Mouse (Mus musculus): ENCODE results near the gene Trpm6. TPM values are rescaled to one million over a fixed set of nuclear protein-coding genes. Genes with fewer than 3 reads are reported as not detected.

Gene Trpm6
- polyA plus RNA-seq, 1 experiment from 2014 or later, result 0.19 TPM

DNA sequence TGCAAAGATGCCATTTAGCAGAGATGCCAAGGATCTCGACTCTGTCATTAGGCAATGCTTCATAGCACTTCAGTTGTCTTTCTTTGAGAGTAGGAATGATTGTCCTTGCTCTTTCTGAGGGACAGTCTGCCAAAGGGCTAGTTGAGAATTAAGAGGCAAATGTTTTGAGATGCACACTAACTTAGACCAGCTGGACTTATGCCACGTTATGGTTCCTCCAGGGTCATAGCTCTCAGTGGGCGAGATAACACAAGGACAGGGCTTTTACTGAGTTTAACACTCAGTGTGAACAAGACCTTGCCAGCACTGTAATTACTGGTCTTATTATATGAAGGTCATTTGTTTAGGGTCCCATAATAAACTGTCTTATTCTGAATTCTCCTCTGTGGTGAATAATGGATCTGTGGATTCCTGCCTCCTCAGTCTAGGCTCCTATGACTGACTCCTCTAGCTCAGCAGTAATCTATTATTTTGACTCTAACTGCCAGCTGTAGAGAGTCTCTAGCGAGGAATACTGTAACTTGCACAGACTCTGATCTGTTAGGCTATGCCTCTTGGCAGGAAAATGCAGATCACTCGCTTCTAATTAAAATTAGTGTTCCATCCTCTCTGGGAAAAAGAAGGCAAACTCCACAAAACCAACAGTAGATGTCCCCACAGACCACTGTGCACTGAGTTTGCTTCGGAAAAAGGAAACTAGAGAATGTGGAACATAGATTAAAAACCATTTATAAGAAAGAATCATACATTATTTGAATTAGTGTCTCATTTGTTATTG lies 123.2 kb downstream of the Trpm6 start:
- Histone ChIP-seq H3K9ac (no peak overlapping the region), H3K4me3 (no peak overlapping the region), H3K9me3 (replicated peaks) (no peaks in the 10 kb centered on the region), H3K27me3 (no peaks in the 10 kb centered on the region), H3K4me2 (no peak overlapping the region), H3K27ac (0 out of 2 replicates have a peak overlapping the region, but pooled peaks have one; percentile 14), H3K36me3 (ENCODE audit: poor library complexity, severe bottlenecking) (no peaks in the 10 kb centered on the region), H3K4me1 (peaks cover 20% of the 10 kb centered on the region)
- peak; percentile 85 for ATAC-seq
- 31% methylated on average over 6 of the region's 6 CpGs for WGBS

DNA sequence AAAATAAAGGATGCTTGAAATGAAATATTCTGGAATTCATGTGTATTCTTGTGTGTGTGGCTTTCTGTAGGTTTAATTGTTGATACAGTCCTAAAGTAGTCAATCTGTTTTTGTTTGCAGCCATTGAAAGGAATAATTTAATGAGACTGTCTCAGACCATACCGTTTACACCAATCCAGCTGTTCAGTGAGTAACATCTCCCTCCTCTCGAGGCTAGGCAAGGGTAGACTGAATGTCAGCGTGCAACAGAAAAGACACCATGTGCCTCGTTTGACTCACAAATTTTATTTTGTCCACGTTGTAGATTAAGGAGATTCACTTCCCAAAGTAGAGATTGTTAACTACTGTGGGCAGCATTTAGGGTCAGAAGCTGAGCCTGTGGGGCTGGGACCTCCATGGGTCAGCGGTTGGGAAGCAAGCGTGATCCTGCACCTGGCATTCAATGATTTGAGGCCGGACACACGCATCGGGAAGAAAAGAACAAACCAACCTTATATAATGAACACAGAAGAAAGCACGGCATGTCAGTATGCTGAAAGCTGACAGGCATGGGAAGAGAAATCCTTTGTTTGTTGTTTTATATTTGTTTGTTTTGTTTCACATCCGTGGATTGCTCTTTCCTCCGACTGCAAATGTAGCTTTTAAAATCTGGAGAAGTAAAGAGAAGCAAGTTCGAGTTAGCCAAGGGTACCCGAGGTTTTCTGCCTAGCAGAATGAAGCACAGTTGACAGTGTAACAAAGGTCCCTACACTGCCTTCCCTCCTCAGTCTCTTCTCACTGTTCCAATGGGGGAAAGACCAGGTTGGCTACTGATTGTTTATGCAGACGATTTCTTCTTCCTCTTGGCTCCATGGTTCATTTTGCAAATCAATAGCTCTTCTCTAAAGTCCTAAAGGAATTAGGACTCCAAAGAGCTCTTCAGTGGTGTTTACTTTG lies 124.2 kb downstream of the Trpm6 start:
- Histone ChIP-seq H3K4me1 (peaks cover 20% of the 10 kb centered on the region), H3K4me3 (no peak overlapping the region), H3K4me2 (peak overlapping the region; percentile 53), H3K27ac (no peak overlapping the region), H3K9ac (peak overlapping the region; percentile 52; the same call in 1 of the 2 replicates), H3K27me3 (no peaks in the 10 kb centered on the region), H3K36me3 (ENCODE audit: poor library complexity, severe bottlenecking) (no peaks in the 10 kb centered on the region), H3K9me3 (replicated peaks) (no peaks in the 10 kb centered on the region)
- peak; percentile 75 for ATAC-seq
- WGBS, result 6% methylated on average over 16 of the region's 16 CpGs

DNA sequence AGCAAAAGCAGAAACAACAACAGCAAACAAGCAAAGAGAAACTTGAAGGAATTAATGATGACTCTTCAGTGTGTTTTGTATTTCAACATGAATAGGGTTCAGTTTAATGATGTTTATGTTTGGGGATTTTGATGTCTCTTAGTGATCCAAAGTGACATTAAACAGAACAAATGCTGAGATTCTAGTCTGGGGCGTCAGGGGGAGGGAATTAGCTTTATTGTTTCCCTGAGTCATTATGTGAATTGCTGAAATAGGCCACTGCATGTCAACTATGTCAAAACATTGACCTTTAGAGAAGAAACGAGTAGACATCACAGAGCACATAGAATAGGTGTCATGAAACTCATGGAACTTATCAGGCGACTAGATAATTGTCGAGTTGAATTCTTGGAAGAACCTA lies 129.5 kb downstream of the Trpm6 start:
- ATAC-seq, result no peak
- Histone ChIP-seq H3K4me1 (peaks cover 6% of the 10 kb centered on the region; the same call in 1 of the 2 replicates), H3K9me3 (replicated peaks) (no peaks in the 10 kb centered on the region), H3K36me3 (ENCODE audit: poor library complexity, severe bottlenecking) (no peaks in the 10 kb centered on the region), H3K27me3 (no peaks in the 10 kb centered on the region), H3K9ac (no peak overlapping the region), H3K4me3 (no peak overlapping the region), H3K27ac (no peak overlapping the region), H3K4me2 (no peak overlapping the region)
- 53% methylated on average over 4 of the region's 4 CpGs for WGBS

- H3K4me3 ChIP-seq, result no peak overlapping the region
- no peak overlapping the region for H3K27ac ChIP-seq
- H3K4me1 ChIP-seq, result no peaks in the 10 kb centered on the region
- no peaks in the 10 kb centered on the region for H3K36me3 ChIP-seq (ENCODE audit: poor library complexity, severe bottlenecking)
- no peak overlapping the region for H3K9ac ChIP-seq
- no peak overlapping the region for H3K4me2 ChIP-seq
- ATAC-seq, result peak; percentile 36; the same call in 1 of the 2 replicates
- no peaks in the 10 kb centered on the region for H3K9me3 ChIP-seq (replicated peaks)
- 36% methylated on average over 5 of the region's 5 CpGs for WGBS
- no peaks in the 10 kb centered on the region for H3K27me3 ChIP-seq
Observed at GRCm38 (mm10) chr19:18881162-18881561, 131.4 kb downstream of the Trpm6 start.

DNA sequence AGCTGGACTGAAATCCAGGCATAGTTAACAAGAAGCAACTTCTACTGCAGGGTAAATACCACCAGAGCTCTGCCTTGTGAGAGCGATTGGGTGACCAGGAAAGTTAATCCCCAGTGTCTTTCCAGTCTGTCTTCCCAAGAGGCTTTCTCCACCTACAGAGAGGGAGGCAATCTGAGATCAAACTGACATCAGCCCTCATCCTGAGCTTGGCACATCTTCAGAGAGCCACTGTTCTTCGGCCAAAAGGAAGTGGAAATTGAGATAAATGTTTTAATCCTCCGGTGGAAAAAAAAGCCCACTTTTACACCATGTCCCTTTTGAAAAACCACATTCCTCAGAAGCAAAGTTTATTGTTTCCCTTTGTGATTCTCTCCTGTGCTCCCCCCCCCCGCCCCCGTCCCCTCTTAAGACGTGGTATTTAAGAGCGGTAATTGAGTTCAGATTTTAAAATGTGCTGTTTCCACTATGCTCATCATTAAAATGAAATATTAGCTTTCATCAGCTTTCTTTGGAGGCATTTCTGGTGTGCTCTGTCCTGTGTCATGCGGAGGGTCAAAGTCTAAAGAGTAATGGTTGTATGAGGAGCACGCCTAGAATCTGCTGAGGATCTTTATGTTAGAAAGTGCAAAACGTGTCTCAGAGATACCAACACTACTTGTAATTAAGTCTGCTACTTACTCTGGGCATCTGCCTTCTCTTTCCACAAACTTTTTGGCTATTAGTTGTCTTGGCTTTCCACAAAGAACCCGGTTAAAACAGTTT lies 138.0 kb downstream of the Trpm6 start:
- Histone ChIP-seq H3K9ac (no peak overlapping the region), H3K27me3 (no peaks in the 10 kb centered on the region), H3K9me3 (replicated peaks) (no peaks in the 10 kb centered on the region), H3K4me3 (no peak overlapping the region), H3K4me1 (peaks cover 25% of the 10 kb centered on the region), H3K4me2 (peak overlapping the region; percentile 62), H3K36me3 (ENCODE audit: poor library complexity, severe bottlenecking) (no peaks in the 10 kb centered on the region), H3K27ac (peak overlapping the region; percentile 16; the same call in 1 of the 2 replicates)
- WGBS, result 21% methylated on average over 11 of the region's 11 CpGs
- no peak for ATAC-seq

GRCm38 (mm10) chr19:18888491-18889116 lies 138.8 kb downstream of the Trpm6 start:
- H3K27ac ChIP-seq, result peak overlapping the region; percentile 82
- H3K27me3 ChIP-seq, result no peaks in the 10 kb centered on the region
- H3K4me3 ChIP-seq, result peak overlapping the region; percentile 34
- ATAC-seq, result peak; percentile 85
- H3K4me2 ChIP-seq, result peak overlapping the region; percentile 62
- no peaks in the 10 kb centered on the region for H3K9me3 ChIP-seq (replicated peaks)
- no peaks in the 10 kb centered on the region for H3K36me3 ChIP-seq (ENCODE audit: poor library complexity, severe bottlenecking)
- H3K9ac ChIP-seq, result peak overlapping the region; percentile 47
- peaks cover 25% of the 10 kb centered on the region for H3K4me1 ChIP-seq
- 3% methylated on average over 13 of the region's 13 CpGs for WGBS

DNA sequence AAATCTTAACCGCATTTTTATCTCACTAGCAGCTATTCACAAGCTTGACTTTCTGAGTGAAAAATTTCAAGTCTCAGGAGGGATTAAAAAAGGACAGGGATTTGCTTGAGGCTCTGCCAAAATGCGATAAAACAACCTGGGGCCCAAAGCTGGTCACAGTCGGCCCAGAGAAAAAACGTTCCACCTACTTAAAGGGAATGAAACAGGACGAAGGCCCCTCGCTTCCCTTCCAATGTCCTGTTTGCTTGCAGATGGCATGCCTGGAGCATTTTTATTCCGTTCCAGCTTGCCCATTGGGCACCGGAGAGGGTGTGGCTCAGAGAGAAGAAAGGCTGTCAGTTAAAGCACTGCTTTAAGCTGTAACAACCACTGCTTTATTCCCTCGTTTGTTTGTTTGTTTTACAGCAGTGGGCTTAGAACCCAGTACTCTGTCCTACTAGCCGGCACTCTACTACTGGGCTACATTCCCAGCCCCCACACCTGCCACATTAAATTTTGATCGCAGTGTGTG lies 139.4 kb downstream of the Trpm6 start:
- H3K36me3 ChIP-seq (ENCODE audit: poor library complexity, severe bottlenecking), result no peaks in the 10 kb centered on the region
- peak; percentile 89 for ATAC-seq
- no peaks in the 10 kb centered on the region for H3K27me3 ChIP-seq
- H3K4me2 ChIP-seq, result peak overlapping the region; percentile 62
- H3K27ac ChIP-seq, result peak overlapping the region; percentile 82
- peak overlapping the region; percentile 34 for H3K4me3 ChIP-seq
- WGBS, result 2% methylated on average over 11 of the region's 11 CpGs
- peak overlapping the region; percentile 47 for H3K9ac ChIP-seq
- no peaks in the 10 kb centered on the region for H3K9me3 ChIP-seq (replicated peaks)
- peaks cover 25% of the 10 kb centered on the region for H3K4me1 ChIP-seq

DNA sequence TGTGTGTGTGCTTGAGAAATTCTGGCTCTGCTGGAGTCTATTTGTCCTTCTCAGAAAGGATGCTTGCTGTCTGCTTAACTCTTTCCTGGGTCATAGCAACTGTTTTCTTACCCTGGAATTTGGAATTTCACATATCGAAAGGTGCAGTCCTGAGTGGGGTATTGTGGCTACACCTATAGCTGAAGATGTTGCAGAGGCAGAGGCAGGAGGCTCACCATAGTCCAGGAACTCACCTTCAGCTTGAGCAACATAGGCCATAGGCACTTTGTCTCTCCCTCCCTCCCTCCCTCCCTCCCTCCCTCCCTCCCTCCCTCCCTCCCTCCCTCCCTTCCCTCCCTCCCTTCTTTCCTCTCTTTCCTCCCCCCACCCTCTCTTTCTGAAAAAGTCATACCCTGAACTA lies 139.8 kb downstream of the Trpm6 start:
- Histone ChIP-seq H3K4me3 (peak overlapping the region; percentile 34), H3K27ac (peak overlapping the region; percentile 82), H3K4me1 (peaks cover 25% of the 10 kb centered on the region), H3K9me3 (replicated peaks) (no peaks in the 10 kb centered on the region), H3K4me2 (peak overlapping the region; percentile 62), H3K36me3 (ENCODE audit: poor library complexity, severe bottlenecking) (no peaks in the 10 kb centered on the region), H3K27me3 (no peaks in the 10 kb centered on the region), H3K9ac (peak overlapping the region; percentile 47)
- WGBS, result 55% methylated on average over 1 of the region's 1 CpGs
- peak; percentile 46 for ATAC-seq

DNA sequence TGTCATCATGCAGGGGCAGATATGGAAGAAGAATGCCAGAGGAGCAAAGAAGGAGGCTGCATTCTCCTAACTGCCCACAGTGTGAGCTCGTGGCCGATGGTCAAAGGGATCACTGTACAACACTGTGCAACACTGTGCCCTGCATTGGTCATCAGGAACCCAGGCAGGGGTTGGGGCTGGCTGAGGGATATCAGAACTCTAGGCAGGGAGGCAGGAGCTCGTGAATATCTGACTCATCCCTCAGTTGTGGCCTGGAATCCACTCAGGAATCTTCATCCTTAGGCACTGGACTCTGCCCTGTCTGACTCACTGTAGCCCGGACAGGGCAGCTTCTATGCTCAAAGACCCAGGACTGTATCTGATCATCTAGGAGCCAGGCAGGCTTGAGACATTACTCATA lies 140.4 kb downstream of the Trpm6 start:
- ATAC-seq, result no peak
- H3K36me3 ChIP-seq (ENCODE audit: poor library complexity, severe bottlenecking), result no peaks in the 10 kb centered on the region
- peak overlapping the region; percentile 35; the same call in 1 of the 2 replicates for H3K27ac ChIP-seq
- no peak overlapping the region for H3K4me2 ChIP-seq
- H3K9me3 ChIP-seq (replicated peaks), result no peaks in the 10 kb centered on the region
- peaks cover 25% of the 10 kb centered on the region for H3K4me1 ChIP-seq
- H3K4me3 ChIP-seq, result no peak overlapping the region
- WGBS, result 80% methylated on average over 4 of the region's 4 CpGs
- no peak overlapping the region for H3K9ac ChIP-seq
- H3K27me3 ChIP-seq, result no peaks in the 10 kb centered on the region

- Histone ChIP-seq H3K4me3 (no peak overlapping the region), H3K9me3 (replicated peaks) (no peaks in the 10 kb centered on the region), H3K27ac (no peak overlapping the region), H3K4me1 (0 out of 2 replicates have a peak, but pooled peaks cover 4% of the 10 kb centered on the region), H3K36me3 (ENCODE audit: poor library complexity, severe bottlenecking) (no peaks in the 10 kb centered on the region), H3K4me2 (no peak overlapping the region), H3K27me3 (no peaks in the 10 kb centered on the region), H3K9ac (no peak overlapping the region)
- no peak; the same call in 1 of the 2 replicates for ATAC-seq
Observed at GRCm38 (mm10) chr19:18898238-18898637, 148.5 kb downstream of the Trpm6 start.

Measured in forebrain, embryonic 13.5 days (tissue).